Mouse (Mus musculus) right cerebral cortex, adult 18-20 months (tissue): Measurements from ENCODE around the gene Med21.

ENCODE experiments used
- DNase-seq: peaks from one replicate; pipeline ENCODE4 v3.0.0; 2022; ENCODE audit warnings: mixed read lengths

The Med21 gene

GRCm38 (mm10) chr6:146640068-146640965 is 2.0 kb upstream of the Med21 start:
- no peak for DNase-seq

GRCm38 (mm10) chr6:146640991-146641390 is 1.4 kb upstream of the Med21 start:
- DNase-seq = no peak

GRCm38 (mm10) chr6:146641621-146642210 is 631 bp upstream of the Med21 start:
- no peak for DNase-seq

- no peak for DNase-seq
Observed at GRCm38 (mm10) chr6:146643184-146643570, 830 bp downstream of the Med21 start.

- peak; percentile 28 for DNase-seq
Observed at GRCm38 (mm10) chr6:146650013-146650412, 7.7 kb downstream of the Med21 start.

- no peak for DNase-seq
Observed at GRCm38 (mm10) chr6:146651431-146651830, 9.1 kb downstream of the Med21 start.

- no peak for DNase-seq
Observed at GRCm38 (mm10) chr6:146653197-146653596, 10.8 kb downstream of the Med21 start.

GRCm38 (mm10) chr6:146660591-146660990 is 18.2 kb downstream of the Med21 start:
- no peak for DNase-seq

GRCm38 (mm10) chr6:146661655-146662054 is 19.3 kb downstream of the Med21 start:
- DNase-seq = no peak

GRCm38 (mm10) chr6:146662679-146663078 is 20.3 kb downstream of the Med21 start:
- no peak for DNase-seq

- no peak for DNase-seq
Observed at GRCm38 (mm10) chr6:146664116-146664515, 21.8 kb downstream of the Med21 start.

GRCm38 (mm10) chr6:146664917-146665316 is 22.6 kb downstream of the Med21 start:
- DNase-seq = no peak

- no peak for DNase-seq
Observed at GRCm38 (mm10) chr6:146665408-146665807, 23.1 kb downstream of the Med21 start.

GRCm38 (mm10) chr6:146666811-146667210 is 24.5 kb downstream of the Med21 start:
- no peak for DNase-seq

- DNase-seq = no peak
Observed at GRCm38 (mm10) chr6:146668606-146669005, 26.3 kb downstream of the Med21 start.

- DNase-seq = no peak
Observed at GRCm38 (mm10) chr6:146670956-146671855, 28.9 kb downstream of the Med21 start.

- DNase-seq = no peak
Observed at GRCm38 (mm10) chr6:146672106-146672505, 29.8 kb downstream of the Med21 start.

- DNase-seq = no peak
Observed at GRCm38 (mm10) chr6:146673696-146674095, 31.3 kb downstream of the Med21 start.

- DNase-seq = no peak
Observed at GRCm38 (mm10) chr6:146674420-146674819, 32.1 kb downstream of the Med21 start.

- DNase-seq = no peak
Observed at GRCm38 (mm10) chr6:146674881-146675536, 32.7 kb downstream of the Med21 start.

- DNase-seq = no peak
Observed at GRCm38 (mm10) chr6:146676904-146677303, 34.6 kb downstream of the Med21 start.
